Mouse (Mus musculus) heart, embryonic 12.5 days (tissue): ENCODE results near the gene Ccdc136. TPM values are rescaled to one million over a fixed set of nuclear protein-coding genes. Genes with fewer than 3 reads are reported as not detected.
A peak's percentile ranks its signal among the peaks of the same experiment; 100 is the strongest.
"Not testable (repeated sequence)": the region's sequence is repeated elsewhere in the genome, so short reads cannot be mapped to it uniquely, and the experiment has no call there.

Experiments used
- ATAC-seq: fragments of 200-750 bp; cut with Nextera tagmentation; 2 replicates; pipeline ENCODE4 v1.8.0; 2017; ENCODE audit warnings: moderate TSS enrichment, moderate library complexity; ENCODE audit not compliant: insufficient number of reproducible peaks, low FRiP score
- H3K27ac ChIP-seq: fragments of 300-500 bp; sonication (generic); 2 replicates; pipeline ENCODE4 v1.5.1; 2016; ENCODE audit warnings: mild to moderate bottlenecking, moderate library complexity; ENCODE audit not compliant: poor library complexity, severe bottlenecking
- H3K27me3 ChIP-seq: fragments of 300-500 bp; sonication (generic); replicated peaks from 2 replicates; pipeline ENCODE4 v1.6.1; 2016; ENCODE audit warnings: mild to moderate bottlenecking, moderate library complexity
- H3K36me3 ChIP-seq: fragments of 300-500 bp; sonication (generic); 2 replicates; pipeline ENCODE4 v1.6.1; 2016; ENCODE audit warnings: mild to moderate bottlenecking, moderate library complexity
- H3K4me1 ChIP-seq: fragments of 300-500 bp; sonication (generic); replicated peaks from 2 replicates; pipeline ENCODE4 v1.6.1; 2016; ENCODE audit warnings: mild to moderate bottlenecking
- H3K4me2 ChIP-seq: fragments of 300-500 bp; sonication (generic); 2 replicates; pipeline ENCODE4 v1.6.1; 2016; ENCODE audit warnings: mild to moderate bottlenecking, moderate library complexity
- H3K4me3 ChIP-seq: fragments of 300-500 bp; sonication (generic); 2 replicates; pipeline ENCODE4 v1.5.1; 2016; ENCODE audit warnings: mild to moderate bottlenecking
- H3K9ac ChIP-seq: fragments of 300-500 bp; sonication (generic); 2 replicates; pipeline ENCODE4 v1.6.1; 2016; ENCODE audit warnings: mild to moderate bottlenecking, moderate library complexity
- H3K9me3 ChIP-seq: fragments of 300-500 bp; sonication (generic); replicated peaks from 2 replicates; pipeline ENCODE4 v1.6.1; 2016; ENCODE audit warnings: mild to moderate bottlenecking, moderate library complexity
- WGBS: fragments of 180-500 bp; shearing (Covaris S2); methylation state at CpG from one replicate; pipeline ENCODE4 v1.1.7; 2016; 5-methylcytosine and 5-hydroxymethylcytosine counted together
- polyA plus RNA-seq: library from polyadenylated mRNA; unstranded; fragments of >200 nt; fragmentation: Nextera tagmentation; extraction: Ambion mirVana; gene quantifications from 2 replicates; pipeline ENCODE4 v1.2.1, GENCODE M21; 2016

The Ccdc136 gene
- polyA plus RNA-seq, 1 experiment from 2014 or later: 25.1 TPM

- Histone ChIP-seq H3K36me3 (peaks cover 55% of the 10 kb centered on the region), H3K4me3 (no peak overlapping the region), H3K9ac (no peak overlapping the region), H3K9me3 (no peaks in the 10 kb centered on the region), H3K27ac (no peak overlapping the region), H3K4me1 (peaks cover 18% of the 10 kb centered on the region), H3K27me3 (no peaks in the 10 kb centered on the region), H3K4me2 (no peak overlapping the region)
- no peak for ATAC-seq
- WGBS: 86% methylated on average over 3 of the region's 3 CpGs
Measured at GRCm38 (mm10) chr6:29363129-29363515, 33.0 kb upstream of the Ccdc136 start.

- H3K9me3 ChIP-seq: no peaks in the 10 kb centered on the region
- WGBS: 89% methylated on average over 1 of the region's 1 CpGs
- no peak overlapping the region for H3K4me2 ChIP-seq
- H3K4me1 ChIP-seq: peaks cover 7% of the 10 kb centered on the region
- no peak overlapping the region for H3K4me3 ChIP-seq
- H3K9ac ChIP-seq: no peak overlapping the region
- peaks cover 58% of the 10 kb centered on the region for H3K36me3 ChIP-seq
- no peak overlapping the region for H3K27ac ChIP-seq
- H3K27me3 ChIP-seq: no peaks in the 10 kb centered on the region
- no peak for ATAC-seq
Measured at GRCm38 (mm10) chr6:29365277-29365676, 30.8 kb upstream of the Ccdc136 start.

DNA sequence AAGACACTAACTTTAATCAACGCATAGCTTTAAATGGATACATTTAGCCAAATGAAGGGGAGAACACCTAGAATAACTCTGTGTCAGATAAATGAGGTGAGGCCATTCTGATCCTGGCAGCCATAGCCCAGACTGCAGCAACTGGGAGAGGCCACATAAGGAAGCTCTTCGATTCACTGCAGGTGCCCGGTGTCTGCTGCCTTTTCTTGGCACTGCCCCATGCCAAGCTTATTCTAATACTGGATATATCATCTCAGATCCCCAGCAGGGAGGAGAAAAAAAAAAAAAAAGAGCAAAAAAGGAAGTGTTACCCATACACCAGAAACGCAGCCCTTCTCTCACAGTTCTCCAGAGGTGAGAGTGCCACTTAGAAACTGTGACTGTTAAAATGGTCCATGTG lies 18.7 kb upstream of the Ccdc136 start:
- peaks cover 75% of the 10 kb centered on the region for H3K36me3 ChIP-seq
- 88% methylated on average over 4 of the region's 4 CpGs for WGBS
- ATAC-seq: no peak
- no peak overlapping the region for H3K4me3 ChIP-seq
- H3K27ac ChIP-seq: no peak overlapping the region
- H3K4me1 ChIP-seq: no peaks in the 10 kb centered on the region
- H3K9ac ChIP-seq: no peak overlapping the region
- no peaks in the 10 kb centered on the region for H3K9me3 ChIP-seq
- no peaks in the 10 kb centered on the region for H3K27me3 ChIP-seq
- H3K4me2 ChIP-seq: no peak overlapping the region

- no peak overlapping the region for H3K4me2 ChIP-seq
- H3K4me1 ChIP-seq: 0 out of 2 replicates have a peak, but pooled peaks cover 1% of the 10 kb centered on the region
- H3K9me3 ChIP-seq: no peaks in the 10 kb centered on the region
- peaks cover 62% of the 10 kb centered on the region for H3K36me3 ChIP-seq
- no peak overlapping the region for H3K9ac ChIP-seq
- WGBS: 92% methylated on average over 10 of the region's 10 CpGs
- ATAC-seq: no peak
- no peak overlapping the region for H3K4me3 ChIP-seq
- H3K27ac ChIP-seq: no peak overlapping the region
- no peaks in the 10 kb centered on the region for H3K27me3 ChIP-seq
Measured at GRCm38 (mm10) chr6:29378678-29379077, 17.4 kb upstream of the Ccdc136 start.

DNA sequence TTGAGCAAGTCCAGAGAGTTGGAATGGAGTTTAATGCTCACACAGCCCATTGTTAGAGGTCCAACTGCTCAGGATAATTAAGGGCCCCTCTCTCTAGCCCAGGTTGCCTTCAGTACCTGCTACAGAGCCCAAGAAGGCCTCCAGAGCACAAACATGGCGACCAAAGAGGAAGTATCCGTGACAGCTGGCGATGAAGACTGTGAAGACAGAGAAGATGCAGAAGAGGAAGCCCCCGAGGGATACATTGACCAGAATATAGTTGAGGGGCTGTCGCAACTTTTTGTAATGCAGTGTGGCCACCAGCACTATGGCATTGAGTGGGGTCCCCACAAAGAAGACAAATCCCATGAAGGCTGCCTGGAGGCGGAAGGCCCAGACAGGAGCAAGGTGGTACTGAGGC lies 16.2 kb upstream of the Ccdc136 start:
- no peaks in the 10 kb centered on the region for H3K9me3 ChIP-seq
- H3K27me3 ChIP-seq: no peaks in the 10 kb centered on the region
- H3K36me3 ChIP-seq: peaks cover 49% of the 10 kb centered on the region
- H3K4me1 ChIP-seq: 0 out of 2 replicates have a peak, but pooled peaks cover 8% of the 10 kb centered on the region
- no peak overlapping the region for H3K4me2 ChIP-seq
- ATAC-seq: no peak
- WGBS: 87% methylated on average over 6 of the region's 6 CpGs
- H3K9ac ChIP-seq: no peak overlapping the region
- no peak overlapping the region for H3K4me3 ChIP-seq
- no peak overlapping the region for H3K27ac ChIP-seq

DNA sequence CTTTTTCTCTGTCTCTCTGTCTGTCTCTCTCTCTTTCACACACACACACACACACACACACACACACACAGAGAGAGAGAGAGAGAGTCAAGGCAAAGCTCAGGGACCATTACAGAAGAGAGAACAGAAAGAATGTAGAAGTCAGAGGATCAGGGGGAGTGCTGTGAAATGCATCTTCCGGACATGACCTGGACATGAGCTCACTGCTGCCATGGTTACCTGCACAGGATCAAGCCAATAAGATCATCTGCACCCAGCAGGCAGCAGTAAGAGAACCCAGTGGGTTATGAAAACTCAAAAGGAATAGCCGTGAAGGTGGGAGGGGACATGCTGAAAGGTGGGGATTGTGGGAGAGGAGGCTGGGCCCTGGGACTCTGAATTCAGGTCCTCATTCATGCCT lies 13.7 kb upstream of the Ccdc136 start:
- H3K36me3 ChIP-seq: peaks cover 25% of the 10 kb centered on the region
- no peaks in the 10 kb centered on the region for H3K9me3 ChIP-seq
- no peak overlapping the region for H3K4me2 ChIP-seq
- H3K9ac ChIP-seq: no peak overlapping the region
- H3K27me3 ChIP-seq: no peaks in the 10 kb centered on the region
- H3K27ac ChIP-seq: no peak overlapping the region
- H3K4me1 ChIP-seq: peaks cover 11% of the 10 kb centered on the region
- ATAC-seq: no peak
- WGBS: 72% methylated on average over 2 of the region's 2 CpGs
- H3K4me3 ChIP-seq: no peak overlapping the region

GRCm38 (mm10) chr6:29388052-29388518 lies 8.0 kb upstream of the Ccdc136 start, which contains the start of gene Opn1sw:
Gene Opn1sw (minus strand): TSS chr6:29388468.
- H3K27me3 ChIP-seq: 0 out of 2 replicates have a peak, but pooled peaks cover 3% of the 10 kb centered on the region
- WGBS: 3% methylated on average over 12 of the region's 12 CpGs
- H3K9me3 ChIP-seq: no peaks in the 10 kb centered on the region
- H3K4me1 ChIP-seq: peaks cover 28% of the 10 kb centered on the region
- peak within 1 kb of the TSS; percentile 64 for H3K9ac ChIP-seq
- peak within 1 kb of the TSS; percentile 63 for H3K4me2 ChIP-seq
- no peaks in the 10 kb centered on the region for H3K36me3 ChIP-seq
- peak within 1 kb of the TSS; percentile 30 for H3K27ac ChIP-seq
- peak; percentile 78 for ATAC-seq
- peak within 1 kb of the TSS; percentile 51 for H3K4me3 ChIP-seq

DNA sequence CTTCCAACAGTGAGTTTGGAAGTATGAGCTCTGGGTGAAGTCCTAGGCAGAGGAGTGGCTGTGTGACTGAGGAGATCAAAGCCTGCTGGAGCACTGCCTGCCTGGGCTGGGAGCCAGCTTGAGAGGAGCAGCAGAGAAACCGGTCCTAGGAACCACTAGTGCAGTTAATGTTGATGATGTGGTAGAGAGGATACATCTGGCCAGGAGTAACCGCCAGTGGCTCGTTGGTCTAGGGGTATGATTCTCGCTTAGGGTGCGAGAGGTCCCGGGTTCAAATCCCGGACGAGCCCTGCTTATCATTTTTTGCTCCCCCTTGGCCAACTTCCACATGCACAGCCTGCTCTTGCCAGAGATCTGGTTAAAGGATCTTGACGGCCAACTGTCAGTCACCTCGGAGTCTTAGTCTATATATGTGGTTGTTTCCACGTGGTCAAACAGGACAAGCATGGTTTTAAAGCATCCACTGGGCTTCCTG lies 7.5 kb upstream of the Ccdc136 start:
- no peak overlapping the region for H3K9ac ChIP-seq
- peak overlapping the region; percentile 63 for H3K4me2 ChIP-seq
- 7% methylated on average over 11 of the region's 11 CpGs for WGBS
- peak overlapping the region; percentile 51 for H3K4me3 ChIP-seq
- peaks cover 27% of the 10 kb centered on the region for H3K4me1 ChIP-seq
- ATAC-seq: peak; percentile 81
- no peaks in the 10 kb centered on the region for H3K9me3 ChIP-seq
- H3K36me3 ChIP-seq: no peaks in the 10 kb centered on the region
- peaks cover 5% of the 10 kb centered on the region for H3K27me3 ChIP-seq
- H3K27ac ChIP-seq: peak overlapping the region; percentile 30; the same call in 1 of the 2 replicates

- Histone ChIP-seq H3K27ac (no peak overlapping the region), H3K27me3 (peaks cover 13% of the 10 kb centered on the region), H3K4me3 (no peak overlapping the region), H3K4me2 (no peak overlapping the region), H3K4me1 (peaks cover 20% of the 10 kb centered on the region), H3K9ac (no peak overlapping the region), H3K9me3 (no peaks in the 10 kb centered on the region), H3K36me3 (no peaks in the 10 kb centered on the region)
- no peak for ATAC-seq
- 49% methylated on average over 9 of the region's 9 CpGs for WGBS
Measured at GRCm38 (mm10) chr6:29389425-29389824, 6.7 kb upstream of the Ccdc136 start.

DNA sequence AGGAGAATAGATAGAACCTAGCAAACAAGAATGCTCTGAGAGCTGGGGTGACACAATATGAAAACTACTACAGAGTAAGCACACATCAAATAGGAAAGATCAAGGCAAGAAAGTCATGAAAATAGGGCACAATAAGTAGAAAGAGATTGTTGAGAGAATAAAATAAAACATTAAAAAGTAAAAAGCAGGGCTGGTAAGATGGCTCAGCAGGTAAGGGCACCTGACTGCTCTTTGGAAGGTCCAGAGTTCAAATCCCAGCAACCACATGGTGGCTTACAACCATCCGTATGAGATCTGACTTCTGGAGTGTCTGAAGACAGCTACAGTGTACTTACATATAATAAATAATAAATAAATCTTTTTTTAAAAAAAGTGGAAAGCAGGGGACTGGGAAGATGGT lies 5.6 kb upstream of the Ccdc136 start:
- Histone ChIP-seq H3K27me3 (peaks cover 15% of the 10 kb centered on the region), H3K4me1 (peaks cover 29% of the 10 kb centered on the region)
- not testable (repeated sequence) for H3K9me3 ChIP-seq, H3K36me3 ChIP-seq, H3K4me2 ChIP-seq, H3K27ac ChIP-seq, H3K4me3 ChIP-seq, H3K9ac ChIP-seq, ATAC-seq
- WGBS: 77% methylated on average over 1 of the region's 1 CpGs

DNA sequence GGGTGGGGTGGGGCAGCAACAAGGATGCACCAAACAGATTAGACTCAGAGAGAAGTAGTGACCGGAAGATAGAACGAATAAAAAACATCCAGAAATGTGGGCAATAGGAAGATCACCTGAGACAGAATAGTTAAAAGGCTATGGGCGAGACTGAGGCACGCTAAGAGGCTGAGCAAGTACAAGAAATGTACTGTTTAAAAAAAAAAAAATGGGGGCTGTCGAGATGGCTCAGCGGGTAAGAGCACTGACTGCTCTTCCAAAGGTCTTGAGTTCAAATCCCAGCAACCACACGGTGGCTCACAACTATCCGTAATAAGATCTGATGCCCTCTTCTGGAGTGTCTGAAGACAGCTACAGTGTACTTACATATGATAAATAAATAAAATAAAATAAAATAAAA lies 4.9 kb upstream of the Ccdc136 start:
- not testable (repeated sequence) for H3K9ac ChIP-seq, H3K4me3 ChIP-seq, H3K36me3 ChIP-seq, ATAC-seq, H3K4me2 ChIP-seq, H3K27ac ChIP-seq, H3K9me3 ChIP-seq
- WGBS: 72% methylated on average over 8 of the region's 8 CpGs
- Histone ChIP-seq H3K27me3 (peaks cover 15% of the 10 kb centered on the region), H3K4me1 (peaks cover 36% of the 10 kb centered on the region)

GRCm38 (mm10) chr6:29391802-29392201 lies 4.3 kb upstream of the Ccdc136 start:
- WGBS: 63% methylated on average over 4 of the region's 4 CpGs

More at GRCm38 (mm10) chr6:29391802-29392201, 4.3 kb upstream of the Ccdc136 start:
- Histone ChIP-seq H3K9me3 (no peaks in the 10 kb centered on the region), H3K36me3 (no peaks in the 10 kb centered on the region), H3K4me2 (no peak overlapping the region), H3K27ac (no peak overlapping the region), H3K27me3 (peaks cover 15% of the 10 kb centered on the region), H3K4me3 (no peak overlapping the region), H3K9ac (no peak overlapping the region), H3K4me1 (peaks cover 38% of the 10 kb centered on the region)
- no peak for ATAC-seq
